Mouse (Mus musculus): ENCODE results near the gene Lrrc4c. TPM values are rescaled to one million over a fixed set of nuclear protein-coding genes. Genes with fewer than 3 reads are reported as not detected.
A peak's percentile ranks its signal among the peaks of the same experiment; 100 is the strongest.

Lrrc4c gene
- 2.1 and 2.7 TPM in 2 replicates for total RNA-seq (2021)
- long read RNA-seq, experiment 1, partial matches to known transcripts: 0 of 3 reads
- long read RNA-seq, experiment 1, other reads (novel, unspliced or antisense): 1 of 3 reads
- long read RNA-seq, experiment 2, partial matches to known transcripts: 0 of 1 reads
- long read RNA-seq, experiment 2, other reads (novel, unspliced or antisense): 0 of 1 reads

DNA sequence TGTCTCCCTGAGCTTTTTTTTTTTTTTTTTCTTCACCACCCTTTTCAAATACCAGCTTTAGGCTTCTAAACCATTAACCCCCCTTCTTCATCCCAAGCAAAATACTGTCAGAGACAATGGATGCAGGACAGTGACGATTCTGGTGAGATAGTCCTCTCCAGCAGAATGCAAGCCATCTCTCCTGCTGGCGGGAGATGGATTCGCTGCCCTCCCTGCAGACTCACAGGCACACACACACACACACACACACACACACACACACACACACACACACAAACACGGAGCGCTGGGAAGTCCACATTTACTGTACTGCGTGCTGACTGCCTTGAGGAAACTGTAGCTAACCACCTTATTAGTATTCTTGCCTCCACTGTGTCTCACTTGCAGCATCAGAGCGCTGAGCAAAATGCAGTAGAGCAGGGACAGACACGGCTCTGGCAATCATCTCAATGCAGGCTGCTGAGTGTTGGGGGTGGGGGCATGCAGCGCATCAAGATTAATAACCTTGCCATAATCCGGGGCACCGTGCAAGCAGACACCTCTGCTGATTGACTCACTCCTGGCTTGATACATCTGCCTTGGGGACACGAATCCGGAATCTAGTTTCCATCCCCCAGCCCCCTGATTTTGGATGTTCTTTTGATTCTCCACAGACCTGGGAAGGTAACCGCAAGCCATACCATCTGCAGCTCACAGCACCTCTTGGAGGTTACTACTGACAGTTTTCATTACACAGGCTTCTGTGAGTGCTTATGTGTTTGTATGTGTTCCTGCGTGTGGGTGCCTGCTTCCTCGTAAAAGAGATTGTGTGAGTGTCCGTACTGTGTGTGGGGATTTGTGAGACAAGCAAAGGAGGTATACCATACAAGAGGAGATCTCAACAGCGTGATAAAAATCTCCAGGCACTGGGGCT, at the start of gene Lrrc4c:
TSS of gene Lrrc4c (plus strand) at position 783 of the 913 bp plus-strand sequence.
- peak; percentile 12 for DNase-seq

DNA sequence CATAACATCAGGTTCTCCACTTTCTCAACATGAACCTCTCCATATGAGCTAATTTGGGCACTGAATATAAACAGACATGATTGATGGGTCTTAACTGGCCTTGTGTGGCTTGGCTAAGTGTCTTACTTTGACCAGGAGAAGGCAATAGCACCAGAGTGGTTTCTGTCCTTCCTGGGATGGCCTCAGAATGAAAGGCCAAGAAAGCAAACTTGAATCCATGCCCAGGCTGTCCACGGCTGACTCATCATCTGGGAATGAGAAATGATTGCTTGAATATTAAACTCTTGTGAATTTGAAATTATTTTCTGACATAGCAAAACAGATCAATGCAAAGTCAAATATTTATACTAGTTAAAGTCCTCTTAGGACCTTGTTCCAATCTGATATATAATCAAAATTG, 42.9 kb upstream of the Lrrc4c start:
- peak; percentile 31 for DNase-seq

DNA sequence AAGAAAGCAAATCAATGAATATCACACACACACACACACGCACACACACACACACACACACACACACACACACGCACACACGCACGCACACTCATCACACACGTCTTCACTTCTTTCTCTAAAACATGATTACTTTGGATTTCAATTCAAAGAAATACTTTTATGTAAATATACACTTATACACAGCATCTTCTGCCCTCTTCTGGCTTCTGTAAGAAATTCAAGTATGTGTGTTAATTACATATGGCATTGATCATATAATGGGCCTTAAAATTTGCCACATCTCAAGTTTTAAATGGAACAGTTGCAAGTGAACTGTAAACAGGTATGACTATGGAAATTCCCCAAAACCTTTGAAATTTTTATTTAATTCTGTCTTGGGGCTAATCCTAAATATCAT, 35.0 kb upstream of the Lrrc4c start:
- DNase-seq: no peak

DNA sequence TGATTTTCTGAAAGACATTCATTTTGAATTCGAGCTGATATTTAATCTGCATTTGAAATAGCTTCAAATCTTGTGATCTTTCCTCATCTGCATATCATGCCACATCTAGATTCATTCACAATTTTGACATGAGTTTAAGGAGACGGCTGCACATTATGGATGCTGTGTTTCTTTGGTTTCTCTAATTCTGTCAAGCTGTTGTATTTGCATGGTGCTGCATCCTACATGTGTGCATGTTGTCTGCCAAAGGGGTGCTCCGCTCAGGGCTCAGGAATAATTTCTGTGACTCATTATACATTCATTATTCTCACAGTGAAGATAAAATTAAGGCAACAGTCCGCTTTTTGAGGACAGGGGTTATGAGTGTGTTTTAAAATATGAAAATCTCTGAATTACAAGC, 30.5 kb upstream of the Lrrc4c start:
- DNase-seq: no peak

GRCm38 (mm10) chr2:96290541-96290940, 27.4 kb upstream of the Lrrc4c start:
- DNase-seq: no peak

DNA sequence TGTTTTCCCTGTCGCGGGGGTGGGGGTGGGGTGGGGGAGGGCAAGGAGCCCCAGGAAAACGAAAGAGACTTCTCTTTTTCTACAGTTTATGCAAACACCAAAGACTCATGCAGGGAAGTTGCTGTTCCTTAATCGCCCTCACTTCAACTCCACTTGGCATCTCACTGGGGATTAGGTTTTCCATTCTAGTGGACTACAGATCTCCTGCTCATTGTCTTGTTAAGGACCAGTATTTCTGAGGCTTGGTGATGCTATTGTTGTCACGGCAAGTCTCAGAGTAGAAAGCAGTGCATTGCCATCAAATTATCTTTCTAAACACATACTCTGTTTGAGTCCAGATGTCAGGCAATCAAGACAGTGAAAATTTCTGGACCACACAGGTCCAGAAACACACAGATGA, 2.9 kb upstream of the Lrrc4c start:
- DNase-seq: no peak

GRCm38 (mm10) chr2:96316531-96316930, 1.4 kb upstream of the Lrrc4c start:
- DNase-seq: no peak

DNA sequence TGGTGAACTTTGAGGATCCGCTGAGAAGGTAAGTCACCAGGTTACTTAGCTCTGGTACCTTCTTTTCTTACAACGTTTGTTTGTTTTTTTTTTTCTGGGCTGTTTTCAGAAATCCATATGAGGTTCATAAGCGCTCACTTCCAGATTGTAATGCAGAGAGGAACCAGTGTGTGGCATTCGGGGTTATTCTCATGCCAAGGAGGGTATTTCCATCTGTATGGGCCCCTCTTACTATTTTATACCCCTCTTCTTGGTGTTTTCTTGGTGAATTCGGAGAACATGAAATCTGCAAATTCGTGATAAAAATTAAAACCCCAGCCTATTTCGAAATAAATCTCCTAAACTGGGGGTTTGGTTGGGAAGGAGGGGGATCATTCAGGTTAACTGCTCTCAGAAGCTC, 587 bp downstream of the Lrrc4c start:
- no peak for DNase-seq

- DNase-seq: no peak
Measured at GRCm38 (mm10) chr2:96319201-96319600, 1.2 kb downstream of the Lrrc4c start.

- DNase-seq: no peak
Measured at GRCm38 (mm10) chr2:96319649-96320048, 1.7 kb downstream of the Lrrc4c start.

DNA sequence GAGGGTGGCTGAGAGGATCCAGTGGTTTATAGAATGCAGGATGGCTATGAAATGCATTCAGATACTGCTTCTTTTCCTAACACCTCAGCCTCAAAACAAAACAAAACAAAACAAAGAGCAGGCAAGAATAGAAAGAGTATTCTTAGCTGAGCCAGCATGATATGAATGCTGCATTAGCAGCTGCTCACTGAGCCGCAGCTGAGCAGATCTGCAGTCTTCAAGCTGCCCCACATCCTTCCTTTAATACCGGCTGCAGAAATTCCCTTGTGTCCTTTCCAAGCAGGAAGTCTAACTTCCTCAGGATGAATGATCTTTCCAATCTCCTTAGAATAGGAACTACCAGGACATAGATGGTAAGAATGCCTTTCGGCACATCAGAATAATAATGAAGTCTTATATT, 16.7 kb downstream of the Lrrc4c start:
- DNase-seq: no peak

- peak; percentile 11 for DNase-seq
Measured at GRCm38 (mm10) chr2:96337354-96337753, 19.4 kb downstream of the Lrrc4c start.

DNA sequence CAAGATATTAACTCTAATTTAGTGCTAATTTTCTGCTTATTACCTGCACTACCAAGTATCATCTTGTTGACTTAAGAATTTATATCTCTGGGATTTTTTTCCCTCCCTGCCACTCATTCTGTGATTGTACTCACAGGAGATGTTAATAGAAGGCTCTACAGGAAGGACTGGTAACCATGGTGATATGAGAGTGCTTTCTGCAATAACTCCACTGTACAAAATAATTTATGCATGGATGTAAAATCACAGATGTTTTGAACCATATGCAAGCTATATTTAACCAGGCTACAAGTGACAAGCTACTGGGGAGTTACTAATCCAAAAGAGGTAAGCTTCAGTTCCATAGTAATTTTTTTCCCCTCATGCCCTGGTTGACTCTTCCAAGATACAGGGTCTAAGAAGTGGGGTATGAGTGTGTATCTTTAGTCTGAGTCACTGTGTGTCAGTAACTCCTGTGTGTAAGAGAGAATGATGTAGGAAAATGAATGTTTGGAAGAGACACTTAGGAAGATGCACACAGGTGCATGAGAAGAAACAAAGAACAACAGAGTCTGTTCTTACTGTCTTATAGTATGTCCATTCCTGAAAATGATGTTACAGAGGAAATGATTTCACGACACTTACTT, 83.3 kb downstream of the Lrrc4c start:
- DNase-seq: no peak

DNA sequence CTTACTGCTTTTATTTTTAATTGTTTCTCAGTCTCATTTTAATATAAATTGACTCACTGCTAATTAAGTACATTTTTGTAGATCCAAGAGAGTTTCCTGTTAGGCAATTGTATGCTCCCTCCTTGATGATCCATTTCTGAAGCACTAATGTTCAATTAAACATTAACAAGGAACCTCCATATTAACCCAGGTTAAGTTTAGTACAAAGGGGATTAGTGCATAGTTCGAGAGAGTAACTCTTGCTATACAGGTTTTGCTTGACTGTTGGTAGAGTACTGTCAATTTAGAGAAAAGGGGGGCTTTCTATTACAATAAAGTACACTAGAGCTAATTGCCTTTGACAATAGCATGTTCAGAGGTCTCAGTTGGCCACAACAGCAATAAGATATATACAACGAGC, 84.5 kb downstream of the Lrrc4c start:
- DNase-seq: no peak

- no peak for DNase-seq
Measured at GRCm38 (mm10) chr2:96406856-96407255, 88.9 kb downstream of the Lrrc4c start.

DNA sequence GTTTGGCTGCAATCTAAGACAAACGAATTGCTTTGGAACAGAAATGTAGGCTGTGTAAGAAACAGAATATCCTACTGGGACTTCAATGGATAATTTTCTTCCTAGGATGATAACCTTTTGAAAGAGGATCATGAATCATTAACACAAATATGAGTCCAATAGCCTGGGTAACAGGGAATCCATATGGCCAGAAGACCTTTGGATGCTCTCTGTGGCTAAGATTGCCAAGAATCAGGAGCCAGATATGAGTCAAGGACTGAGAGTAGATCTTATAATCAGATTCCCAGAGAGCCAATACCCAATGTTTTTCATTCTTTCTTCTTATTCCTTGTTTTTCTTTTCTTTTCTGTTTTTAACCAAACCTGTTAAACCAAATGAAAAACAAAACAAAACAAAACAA, 93.2 kb downstream of the Lrrc4c start:
- DNase-seq: no peak

GRCm38 (mm10) chr2:96461566-96461965, 143.6 kb downstream of the Lrrc4c start:
- peak; percentile 26 for DNase-seq

DNA sequence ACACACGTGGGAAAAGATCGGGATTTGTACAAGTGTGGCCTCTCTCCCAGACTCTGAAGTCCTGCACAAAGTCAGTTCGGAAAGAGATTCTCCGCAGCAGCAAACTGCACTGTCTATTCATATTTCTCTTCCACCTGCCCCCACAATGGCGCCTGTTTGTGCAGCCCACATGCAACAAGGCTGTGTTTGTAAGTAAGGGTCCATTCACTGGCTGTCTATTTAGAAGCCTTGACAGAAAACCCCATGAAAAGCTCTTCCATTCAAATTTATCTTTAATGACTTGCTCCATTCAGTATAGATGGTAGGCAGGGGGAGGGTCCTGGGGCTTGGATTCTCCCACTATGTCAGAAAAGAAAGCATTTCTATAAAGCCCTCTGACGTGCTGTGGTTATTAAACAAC, 157.7 kb downstream of the Lrrc4c start:
- DNase-seq: no peak

DNA sequence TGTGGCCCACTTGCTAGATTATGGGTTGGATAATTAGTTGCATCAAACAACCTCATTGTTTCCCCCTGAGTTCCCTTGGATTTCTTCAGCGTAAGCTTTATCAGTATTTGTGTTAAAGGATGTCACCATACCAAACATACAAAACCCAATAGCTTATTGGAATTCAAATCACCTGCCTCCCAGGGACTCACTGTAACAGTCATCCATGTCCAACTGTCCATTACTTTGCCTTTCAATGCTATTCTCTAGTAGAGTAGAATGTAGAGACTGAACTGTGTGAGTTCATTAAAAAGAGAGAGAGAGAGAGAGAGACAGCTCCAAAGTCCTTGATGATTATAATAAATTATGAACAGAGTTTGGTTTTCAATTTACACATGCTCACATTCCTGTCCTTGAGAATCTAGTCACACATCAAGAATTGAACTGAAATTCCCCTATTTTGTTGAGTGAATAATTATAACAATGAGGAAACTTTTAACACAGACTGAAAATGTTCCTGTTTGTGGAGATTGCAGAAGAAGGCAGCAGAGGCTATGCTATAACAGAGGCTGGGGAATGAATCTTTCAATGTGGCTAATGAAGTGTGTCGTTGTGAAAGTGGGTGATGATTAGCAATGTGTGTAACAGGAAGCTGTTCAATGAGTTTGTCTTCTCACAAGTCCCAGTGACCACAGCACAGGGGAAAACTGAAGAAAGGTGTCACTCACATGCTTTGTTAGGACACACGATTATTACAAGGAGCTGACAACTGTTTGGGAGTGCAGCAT, 181.3 kb downstream of the Lrrc4c start:
- DNase-seq: no peak

- DNase-seq: no peak
Measured at GRCm38 (mm10) chr2:96504140-96504539, 186.2 kb downstream of the Lrrc4c start.

- no peak for DNase-seq
Measured at GRCm38 (mm10) chr2:96505641-96506040, 187.7 kb downstream of the Lrrc4c start.

GRCm38 (mm10) chr2:96508991-96509390, 191.0 kb downstream of the Lrrc4c start:
- no peak for DNase-seq

GRCm38 (mm10) chr2:96537469-96537868, 219.5 kb downstream of the Lrrc4c start:
- no peak for DNase-seq

Measured in adrenal gland, postnatal 14 days (tissue).